Mouse (Mus musculus) forebrain, postnatal 0 days (tissue): ENCODE results near the gene Gna12. TPM values are rescaled to one million over a fixed set of nuclear protein-coding genes. Genes with fewer than 3 reads are reported as not detected.

ENCODE experiments used
- ATAC-seq: fragments of 200-750 bp; cut with Nextera tagmentation; 2 replicates; pipeline ENCODE4 v1.8.0; 2017; ENCODE audit warnings: mild to moderate bottlenecking, moderate library complexity
- DNase-seq: peaks from one replicate; pipeline ENCODE4 v3.0.0-alpha.2; 2015
- H3K27ac ChIP-seq: fragments of 300-500 bp; sonication (generic); 2 replicates; pipeline ENCODE4 v1.5.1; 2014; ENCODE audit warnings: low read depth, mild to moderate bottlenecking, antibody characterized with exemption, low read length, moderate library complexity, mixed read lengths
- H3K27me3 ChIP-seq: fragments of 300-500 bp; sonication (generic); 2 replicates; pipeline ENCODE4 v1.6.1; 2014; ENCODE audit warnings: mild to moderate bottlenecking, low read length, mixed read lengths; ENCODE audit not compliant: insufficient read depth
- H3K36me3 ChIP-seq: fragments of 300-500 bp; sonication (generic); 2 replicates; pipeline ENCODE4 v1.6.1; 2014; ENCODE audit warnings: mild to moderate bottlenecking, moderate library complexity; ENCODE audit not compliant: insufficient read depth
- H3K4me1 ChIP-seq: fragments of 300-500 bp; sonication (generic); 2 replicates; pipeline ENCODE4 v1.6.1; 2014; ENCODE audit warnings: antibody characterized with exemption; ENCODE audit not compliant: insufficient read depth
- H3K4me2 ChIP-seq: fragments of 300-500 bp; sonication (generic); 2 replicates; pipeline ENCODE4 v1.6.1; 2014; ENCODE audit warnings: low read depth, mild to moderate bottlenecking, moderate library complexity
- H3K4me3 ChIP-seq: fragments of 300-500 bp; sonication (generic); 2 replicates; pipeline ENCODE4 v1.5.1; 2014; ENCODE audit warnings: low read depth, low read length, mixed read lengths
- H3K9ac ChIP-seq: fragments of 300-500 bp; sonication (generic); 2 replicates; pipeline ENCODE4 v1.6.1; 2014; ENCODE audit warnings: mild to moderate bottlenecking
- H3K9me3 ChIP-seq: fragments of 300-500 bp; sonication (generic); 2 replicates; pipeline ENCODE4 v1.6.1; 2016; ENCODE audit warnings: low read length
- CTCF ChIP-seq: sonication (generic); IDR thresholded peaks from 2 replicates; pipeline ENCODE4 v1.5.1; 2016; ENCODE audit warnings: antibody characterized with exemption, control low read depth, low read depth
- WGBS: fragments of 180-500 bp; shearing (Covaris S2); extraction: QIAGEN DNeasy Blood & Tissue Kit; methylation state at CpG from one replicate; pipeline ENCODE4 v1.1.7; 2014; 5-methylcytosine and 5-hydroxymethylcytosine counted together
- polyA plus RNA-seq: library from polyadenylated mRNA; unstranded; fragments of >200 nt; fragmentation: Nextera tagmentation; extraction: Ambion mirVana; gene quantifications from 2 replicates; pipeline ENCODE4 v1.2.1, GENCODE M21; 2015
- total RNA-seq: library from RNA; depleted of rRNA; stranded (reverse); fragments of >200 nt; gene quantifications from 2 replicates; pipeline ENCODE4 v1.2.3, GENCODE M21; 2014

Gna12 gene
- total and polyA plus RNA-seq, 2 experiments from 2014 or later: 39.0 to 138 TPM

- no peaks in the 10 kb centered on the region for H3K9me3 ChIP-seq
- DNase-seq: no peak
Observed at GRCm38 (mm10) chr5:140790392-140790791, 39.8 kb downstream of the Gna12 start.

GRCm38 (mm10) chr5:140789561-140789960, 40.7 kb downstream of the Gna12 start:
- H3K9ac ChIP-seq: no peak overlapping the region
- no peak for TF ChIP-seq CTCF
- H3K36me3 ChIP-seq: no peaks in the 10 kb centered on the region; the same call in 1 of the 2 replicates
- H3K4me3 ChIP-seq: no peak overlapping the region
- no peaks in the 10 kb centered on the region for H3K27me3 ChIP-seq
- ATAC-seq (no peak), DNase-seq (no peak)
- H3K4me2 ChIP-seq: no peak overlapping the region
- no peaks in the 10 kb centered on the region for H3K9me3 ChIP-seq
- H3K27ac ChIP-seq: no peak overlapping the region
- peaks cover 17% of the 10 kb centered on the region for H3K4me1 ChIP-seq

More at GRCm38 (mm10) chr5:140790392-140790791, 39.8 kb downstream of the Gna12 start:
- Histone ChIP-seq H3K4me1 (peaks cover 20% of the 10 kb centered on the region), H3K4me3 (no peak overlapping the region), H3K27me3 (no peaks in the 10 kb centered on the region), H3K27ac (peak overlapping the region; percentile 73; the same call in 1 of the 2 replicates), H3K9ac (no peak overlapping the region), H3K4me2 (no peak overlapping the region), H3K36me3 (no peaks in the 10 kb centered on the region; the same call in 1 of the 2 replicates)
- 25% methylated on average over 2 of the region's 2 CpGs for WGBS
- no peak for TF ChIP-seq CTCF
- ATAC-seq: no peak

- peak; percentile 47 for ATAC-seq
Observed at GRCm38 (mm10) chr5:140785240-140785872, 44.9 kb downstream of the Gna12 start.

GRCm38 (mm10) chr5:140784288-140784687, 45.9 kb downstream of the Gna12 start:
- ATAC-seq (no peak), DNase-seq (no peak)
- Histone ChIP-seq H3K27me3 (no peaks in the 10 kb centered on the region), H3K9me3 (no peaks in the 10 kb centered on the region), H3K36me3 (peaks cover 39% of the 10 kb centered on the region), H3K4me3 (no peak overlapping the region), H3K27ac (no peak overlapping the region), H3K4me2 (no peak overlapping the region), H3K4me1 (no peaks in the 10 kb centered on the region), H3K9ac (no peak overlapping the region)
- 85% methylated on average over 6 of the region's 6 CpGs for WGBS
- no peak for TF ChIP-seq CTCF

More at GRCm38 (mm10) chr5:140785240-140785872, 44.9 kb downstream of the Gna12 start:
- peaks cover 38% of the 10 kb centered on the region for H3K36me3 ChIP-seq
- H3K27me3 ChIP-seq: no peaks in the 10 kb centered on the region
- H3K4me2 ChIP-seq: no peak overlapping the region
- H3K9ac ChIP-seq: no peak overlapping the region
- TF ChIP-seq CTCF: no peak
- no peaks in the 10 kb centered on the region; the same call in 1 of the 2 replicates for H3K4me1 ChIP-seq
- peak overlapping the region; percentile 36 for H3K27ac ChIP-seq
- no peak for DNase-seq
- no peak overlapping the region for H3K4me3 ChIP-seq
- no peaks in the 10 kb centered on the region for H3K9me3 ChIP-seq
- WGBS: 73% methylated on average over 13 of the region's 13 CpGs

- Histone ChIP-seq H3K27ac (no peak overlapping the region), H3K9ac (no peak overlapping the region), H3K4me2 (no peak overlapping the region), H3K9me3 (no peaks in the 10 kb centered on the region), H3K4me3 (no peak overlapping the region), H3K27me3 (no peaks in the 10 kb centered on the region), H3K36me3 (peaks cover 39% of the 10 kb centered on the region), H3K4me1 (no peaks in the 10 kb centered on the region)
- DNase-seq: no peak
- 86% methylated on average over 4 of the region's 4 CpGs for WGBS
- TF ChIP-seq CTCF: peak; percentile 35; the same call in 1 of the 2 replicates
- ATAC-seq: no peak
Observed at GRCm38 (mm10) chr5:140783577-140783976, 46.7 kb downstream of the Gna12 start.

- TF ChIP-seq CTCF: no peak
- no peaks in the 10 kb centered on the region for H3K4me1 ChIP-seq
- H3K9me3 ChIP-seq: no peaks in the 10 kb centered on the region
- H3K36me3 ChIP-seq: peaks cover 49% of the 10 kb centered on the region
- DNase-seq (no peak), ATAC-seq (no peak)
- 88% methylated on average over 8 of the region's 8 CpGs for WGBS
- H3K27me3 ChIP-seq: no peaks in the 10 kb centered on the region
- H3K4me3 ChIP-seq: no peak overlapping the region
- no peak overlapping the region for H3K9ac ChIP-seq
- H3K4me2 ChIP-seq: no peak overlapping the region
- no peak overlapping the region for H3K27ac ChIP-seq
Observed at GRCm38 (mm10) chr5:140781886-140782572, 48.2 kb downstream of the Gna12 start.

GRCm38 (mm10) chr5:140781122-140781521, 49.1 kb downstream of the Gna12 start:
- Histone ChIP-seq H3K4me1 (no peaks in the 10 kb centered on the region), H3K9me3 (no peaks in the 10 kb centered on the region), H3K4me3 (no peak overlapping the region), H3K4me2 (no peak overlapping the region), H3K27me3 (no peaks in the 10 kb centered on the region), H3K9ac (no peak overlapping the region), H3K36me3 (peaks cover 49% of the 10 kb centered on the region), H3K27ac (no peak overlapping the region)
- TF ChIP-seq CTCF: no peak
- 93% methylated on average over 5 of the region's 5 CpGs for WGBS
- ATAC-seq (no peak), DNase-seq (no peak)
